ENCODE assay signal across 10 mouse cellular contexts in genomic region chr6:145179665-145180064, GRCm38 (mm10). TPM values are rescaled to one million over a fixed set of nuclear protein-coding genes. Genes with fewer than 3 reads are reported as not detected.
A peak's percentile ranks its signal among the peaks of the same experiment; 100 is the strongest.
DNase-seq lines count a peak whose midpoint lies in the region; ATAC-seq lines count a peak whose summit lies in the region.
"Had no signal": no experiment of that assay in that cellular context is flagged by ENCODE, and none has a peak within 500 bp of the region (broad histone marks: within the 10 kb centered on the region; RNA-seq: fewer than 3 reads in every experiment).

No protein-coding gene starts in this region.

- 0 out of 2 replicates have a peak, but pooled peaks cover 2% of the 10 kb centered on the region for H3K4me1 ChIP-seq in hindbrain, embryonic 11.5 days (replicated peaks; ENCODE audit: control insufficient read depth, insufficient read depth, low read length)
- no peaks in the 10 kb centered on the region for H3K4me1 ChIP-seq in hindbrain, embryonic 16.5 days (ENCODE audit: control insufficient read depth, insufficient read depth, low read depth, low read length)
- peaks cover 13% of the 10 kb centered on the region for H3K4me1 ChIP-seq in kidney, embryonic 16.5 days (ENCODE audit: insufficient read depth, low read length)

- no peak overlapping the region for H3K9ac ChIP-seq in hindbrain, embryonic 11.5 days (ENCODE audit: low read depth, low read length)
- H3K9ac ChIP-seq in hindbrain, embryonic 16.5 days (ENCODE audit: low read depth, low read length): no peak overlapping the region
- H3K9ac ChIP-seq in kidney, embryonic 16.5 days (replicated peaks; ENCODE audit: low read length): no peak overlapping the region
- H3K9ac ChIP-seq: embryonic facial prominence, embryonic 15.5 days; stomach, embryonic 15.5 days had no signal

- H3K9me3 ChIP-seq in hindbrain, embryonic 11.5 days (ENCODE audit: control insufficient read depth, low read length): no peaks in the 10 kb centered on the region
- H3K9me3 ChIP-seq in hindbrain, embryonic 16.5 days (ENCODE audit: control insufficient read depth, low read length): no peaks in the 10 kb centered on the region
- no peaks in the 10 kb centered on the region for H3K9me3 ChIP-seq in kidney, embryonic 16.5 days (ENCODE audit: low read length)
- H3K9me3 ChIP-seq: embryonic facial prominence, embryonic 15.5 days; stomach, embryonic 15.5 days had no signal

- no peak overlapping the region for H3K4me3 ChIP-seq in hindbrain, embryonic 11.5 days (ENCODE audit: low read depth, low read length)
- no peak overlapping the region for H3K4me3 ChIP-seq in hindbrain, embryonic 16.5 days (ENCODE audit: low read length)
- no peak overlapping the region for H3K4me3 ChIP-seq in kidney, embryonic 16.5 days (ENCODE audit: low read length)
- H3K4me3 ChIP-seq: embryonic facial prominence, embryonic 15.5 days; stomach, embryonic 15.5 days had no signal

- peak; percentile 78 for DNase-seq in hindbrain, embryonic 11.5 days (ENCODE audit: low spot score)
- DNase-seq in B cell, adult 2 months: peak; percentile 81 to 82
- peak; percentile 89 for DNase-seq in ZHBTc4 (ENCODE audit: low read depth, low spot score)
- peak; percentile 37 for DNase-seq in embryo, embryonic 11.5 days (ENCODE audit: low read depth, low spot score)
- DNase-seq in thymus, postnatal 14 days: peak; percentile 86

- no peaks in the 10 kb centered on the region; the same call in 1 of the 2 replicates for H3K27me3 ChIP-seq in hindbrain, embryonic 11.5 days (ENCODE audit: control insufficient read depth, insufficient read depth, low read length)
- H3K27me3 ChIP-seq in hindbrain, embryonic 16.5 days (replicated peaks; ENCODE audit: control insufficient read depth, insufficient read depth, low read length): no peaks in the 10 kb centered on the region; the same call in none of the 2 replicates
- H3K27me3 ChIP-seq in kidney, embryonic 16.5 days (ENCODE audit: insufficient read depth, low read length): no peaks in the 10 kb centered on the region
- H3K27me3 ChIP-seq: stomach, embryonic 15.5 days had no signal

- ATAC-seq in hindbrain, embryonic 11.5 days (ENCODE audit: low FRiP score): no peak
- ATAC-seq in hindbrain, embryonic 16.5 days: no peak
- ATAC-seq in kidney, embryonic 16.5 days (ENCODE audit: low FRiP score, low TSS enrichment): peak; percentile 44; the same call in 1 of the 2 replicates
- peak; percentile 89 for ATAC-seq in megakaryocyte progenitor cell, adult 5-6 weeks (replicated peaks; ENCODE audit: poor library complexity)

- 23% methylated on average over 6 of the region's 6 CpGs for WGBS in hindbrain, embryonic 11.5 days
- 24% methylated on average over 6 of the region's 6 CpGs for WGBS in hindbrain, embryonic 16.5 days
- 22% methylated on average over 6 of the region's 6 CpGs for WGBS in kidney, embryonic 16.5 days

- H3K4me2 ChIP-seq in hindbrain, embryonic 11.5 days (replicated peaks; ENCODE audit: low read depth, low read length): no peak overlapping the region
- H3K4me2 ChIP-seq in hindbrain, embryonic 16.5 days (ENCODE audit: low read length): no peak overlapping the region
- H3K4me2 ChIP-seq in kidney, embryonic 16.5 days (replicated peaks; ENCODE audit: low read depth, low read length): no peak overlapping the region
- H3K4me2 ChIP-seq: embryonic facial prominence, embryonic 15.5 days; stomach, embryonic 15.5 days had no signal

- no peaks in the 10 kb centered on the region for H3K36me3 ChIP-seq in hindbrain, embryonic 11.5 days (ENCODE audit: control insufficient read depth, insufficient read depth, low read length)
- H3K36me3 ChIP-seq in hindbrain, embryonic 16.5 days (ENCODE audit: control insufficient read depth, insufficient read depth, low read length): no peaks in the 10 kb centered on the region
- no peaks in the 10 kb centered on the region for H3K36me3 ChIP-seq in kidney, embryonic 16.5 days (ENCODE audit: insufficient read depth, low read length)
- H3K36me3 ChIP-seq: embryonic facial prominence, embryonic 15.5 days; stomach, embryonic 15.5 days had no signal

- H3K27ac ChIP-seq in hindbrain, embryonic 11.5 days (ENCODE audit: low read depth, low read length): no peak overlapping the region
- H3K27ac ChIP-seq in hindbrain, embryonic 16.5 days (ENCODE audit: low read depth, low read length): no peak overlapping the region
- H3K27ac ChIP-seq in kidney, embryonic 16.5 days (ENCODE audit: low read length): no peak overlapping the region
- H3K27ac ChIP-seq: embryonic facial prominence, embryonic 15.5 days; stomach, embryonic 15.5 days had no signal

RNA-seq across cellular contexts. Expression of gene Casc1, which starts 31.1 kb away (rescaled TPM):
- 0.91 and 1.2 TPM in 2 replicates for polyA plus RNA-seq in hindbrain, embryonic 11.5 days (2014; fragmentation: Nextera tagmentation; extraction: Ambion mirVana)
- 1.1 and 1.6 TPM in 2 replicates for polyA plus RNA-seq in hindbrain, embryonic 16.5 days (2015; fragmentation: Nextera tagmentation; extraction: Ambion mirVana)
- polyA plus RNA-seq in kidney, embryonic 16.5 days (2015; fragmentation: Nextera tagmentation; extraction: Ambion mirVana): 0.71 and 0.76 TPM in 2 replicates
- total RNA-seq in megakaryocyte progenitor cell, adult 5-6 weeks (2015): 0.15 and 0.32 TPM in 2 replicates
- 0.04 and 0.47 TPM in 2 replicates for total RNA-seq in megakaryocyte progenitor cell, adult 5-6 weeks (2017)

RNA-seq across cellular contexts. Expression of gene Etfrf1, which starts 31.3 kb away (rescaled TPM):
- 40.1 and 40.6 TPM in 2 replicates for polyA plus RNA-seq in hindbrain, embryonic 11.5 days (2014; fragmentation: Nextera tagmentation; extraction: Ambion mirVana)
- polyA plus RNA-seq in hindbrain, embryonic 16.5 days (2015; fragmentation: Nextera tagmentation; extraction: Ambion mirVana): 26.7 and 27.1 TPM in 2 replicates
- 42.4 and 46.0 TPM in 2 replicates for polyA plus RNA-seq in kidney, embryonic 16.5 days (2015; fragmentation: Nextera tagmentation; extraction: Ambion mirVana)
- 20.7 and 21.9 TPM in 2 replicates for total RNA-seq in megakaryocyte progenitor cell, adult 5-6 weeks (2015)
- 18.0 and 23.0 TPM in 2 replicates for total RNA-seq in megakaryocyte progenitor cell, adult 5-6 weeks (2017)

Comparison
In these comparisons a context has a peak if more than half of its experiments do, and no peak if none do; other contexts are left out.
1. ATAC-seq: peak in kidney, embryonic 16.5 days (single experiment) and megakaryocyte progenitor cell, adult 5-6 weeks (single experiment); none in hindbrain, embryonic 11.5 days (single experiment) and hindbrain, embryonic 16.5 days (single experiment).
2. DNase-seq: peak in every context shown above with its lines; median percentile 89 in ZHBTc4; 86 in thymus, postnatal 14 days; 82 in B cell, adult 2 months; 78 in hindbrain, embryonic 11.5 days; 37 in embryo, embryonic 11.5 days.